Mouse (Mus musculus): ENCODE measurements at regions not wholly inside any gene's neighbourhood (a gene's known extent, or its start where the extent isn't known, plus 50 kb on each side); places are given as distances from the start of the nearest gene placed in this dataset.
"Not testable (repeated sequence)": the region's sequence is repeated elsewhere in the genome, so short reads cannot be mapped to it uniquely, and the experiment has no call there.

GRCm38 (mm10) chr5:109842186-109842978, 80.8 kb upstream of the Gm15446 start:
- H3K4me3 ChIP-seq (ENCODE audit: insufficient read depth, low read depth, low read length); H3K4me1 ChIP-seq (ENCODE audit: control insufficient read depth, insufficient read depth, low read length): not testable (repeated sequence)
- 88% methylated on average over 7 of the region's 7 CpGs for WGBS

GRCm38 (mm10) chr5:109844236-109844635, 79.0 kb upstream of the Gm15446 start:
- H3K4me1 ChIP-seq (ENCODE audit: control insufficient read depth, insufficient read depth, low read length); H3K27ac ChIP-seq (ENCODE audit: insufficient read depth, low read depth, low read length); H3K4me3 ChIP-seq (ENCODE audit: insufficient read depth, low read depth, low read length): not testable (repeated sequence)
- 95% methylated on average over 2 of the region's 2 CpGs for WGBS

More at GRCm38 (mm10) chr5:109842186-109842978, 80.8 kb upstream of the Gm15446 start:
- H3K27ac ChIP-seq (ENCODE audit: insufficient read depth, low read depth, low read length) = not testable (repeated sequence)

- 19% methylated on average over 15 of the region's 15 CpGs for WGBS
- peaks cover 4% of the 10 kb centered on the region; the same call in 1 of the 2 replicates for H3K4me1 ChIP-seq (ENCODE audit: control insufficient read depth, insufficient read depth, low read length)
- H3K27ac ChIP-seq (ENCODE audit: insufficient read depth, low read depth, low read length) = no peak overlapping the region
- TF ChIP-seq CTCF (IDR thresholded peaks at IDR 0.05; ENCODE audit: insufficient read depth, low read depth, low read length) (no peak), POLR2A (IDR thresholded peaks at IDR 0.05; ENCODE audit: insufficient read depth, low read depth, low read length) (no peak)
- H3K4me3 ChIP-seq (ENCODE audit: insufficient read depth, low read depth, low read length) = peak overlapping the region; percentile 45
These were observed 78.4 kb upstream of the Gm15446 start for GRCm38 (mm10) chr5:109844753-109845186.

GRCm38 (mm10) chr5:109851225-109851624, 72.0 kb upstream of the Gm15446 start:
- not testable (repeated sequence) for H3K4me1 ChIP-seq (ENCODE audit: control insufficient read depth, insufficient read depth, low read length); H3K4me3 ChIP-seq (ENCODE audit: insufficient read depth, low read depth, low read length); H3K27ac ChIP-seq (ENCODE audit: insufficient read depth, low read depth, low read length)

GRCm38 (mm10) chr5:109860402-109860801, 62.8 kb upstream of the Gm15446 start:
- 88% methylated on average over 4 of the region's 4 CpGs for WGBS
- Histone ChIP-seq H3K4me1 (ENCODE audit: control insufficient read depth, insufficient read depth, low read length) (no peaks in the 10 kb centered on the region), H3K27ac (ENCODE audit: insufficient read depth, low read depth, low read length) (no peak overlapping the region), H3K4me3 (ENCODE audit: insufficient read depth, low read depth, low read length) (no peak overlapping the region)
- TF ChIP-seq CTCF (IDR thresholded peaks at IDR 0.05; ENCODE audit: insufficient read depth, low read depth, low read length) = no peak
- TF ChIP-seq POLR2A (IDR thresholded peaks at IDR 0.05; ENCODE audit: insufficient read depth, low read depth, low read length) = no peak

- not testable (repeated sequence) for H3K4me1 ChIP-seq (ENCODE audit: control insufficient read depth, insufficient read depth, low read length); H3K27ac ChIP-seq (ENCODE audit: insufficient read depth, low read depth, low read length); H3K4me3 ChIP-seq (ENCODE audit: insufficient read depth, low read depth, low read length)
These were observed 58.7 kb upstream of the Gm15446 start for GRCm38 (mm10) chr5:109864517-109864916.

GRCm38 (mm10) chr5:109865628-109866027, 57.6 kb upstream of the Gm15446 start:
- Histone ChIP-seq H3K4me1 (ENCODE audit: control insufficient read depth, insufficient read depth, low read length) (peaks cover 2% of the 10 kb centered on the region; the same call in 1 of the 2 replicates), H3K4me3 (ENCODE audit: insufficient read depth, low read depth, low read length) (no peak overlapping the region), H3K27ac (ENCODE audit: insufficient read depth, low read depth, low read length) (no peak overlapping the region)
- no peak for TF ChIP-seq CTCF (IDR thresholded peaks at IDR 0.05; ENCODE audit: insufficient read depth, low read depth, low read length)
- TF ChIP-seq POLR2A (IDR thresholded peaks at IDR 0.05; ENCODE audit: insufficient read depth, low read depth, low read length) = no peak
- 25% methylated on average over 1 of the region's 1 CpGs for WGBS

- Histone ChIP-seq H3K4me3 (ENCODE audit: insufficient read depth, low read depth, low read length) (peak overlapping the region; percentile 53), H3K27ac (ENCODE audit: insufficient read depth, low read depth, low read length) (peak overlapping the region; percentile 57), H3K4me1 (ENCODE audit: control insufficient read depth, insufficient read depth, low read length) (peaks cover 2% of the 10 kb centered on the region; the same call in 1 of the 2 replicates)
- TF ChIP-seq CTCF (IDR thresholded peaks at IDR 0.05; ENCODE audit: insufficient read depth, low read depth, low read length) (no peak), POLR2A (IDR thresholded peaks at IDR 0.05; ENCODE audit: insufficient read depth, low read depth, low read length) (0 out of 2 replicates have a peak, but pooled peaks have one; percentile 21)
- WGBS = under 1% methylated on average over 22 of the region's 22 CpGs
These were observed 56.7 kb upstream of the Gm15446 start for GRCm38 (mm10) chr5:109866337-109867126.

- not testable (repeated sequence) for H3K4me1 ChIP-seq (ENCODE audit: control insufficient read depth, insufficient read depth, low read length); H3K4me3 ChIP-seq (ENCODE audit: insufficient read depth, low read depth, low read length); H3K27ac ChIP-seq (ENCODE audit: insufficient read depth, low read depth, low read length)
These were observed 56.0 kb upstream of the Gm15446 start for GRCm38 (mm10) chr5:109867221-109867620.
